Mouse (Mus musculus) MEL (cell line): ENCODE data around the gene Cpeb2. TPM values are rescaled to one million over a fixed set of nuclear protein-coding genes. Genes with fewer than 3 reads are reported as not detected.

ENCODE experiments used
- DNase-seq: peaks from one replicate; pipeline ENCODE4 v3.0.0; 2011; ENCODE audit warnings: low read depth, low spot score
- H3K27ac ChIP-seq: 2 replicates; pipeline ENCODE4 v1.5.1; 2012; ENCODE audit warnings: low read depth, mild to moderate bottlenecking, control low read depth, low read length, moderate library complexity; ENCODE audit not compliant: control insufficient read depth
- H3K27me3 ChIP-seq, 2 experiments: fragments of 150-350 bp in 1 of 2; sonication (generic) in 1 of 2; 2 replicates each; pipeline ENCODE4 v1.6.1; 2012; ENCODE audit warnings: low read length in 2 of 2, mild to moderate bottlenecking in 2 of 2, improper control_type of control experiment in 1 of 2, moderate library complexity in 1 of 2; ENCODE audit not compliant: insufficient read depth in 2 of 2, control insufficient read depth in 1 of 2
- H3K36me3 ChIP-seq, 2 experiments: 2 replicates each; pipeline ENCODE4 v1.6.1; 2012 to 2014; ENCODE audit warnings: low read length in 2 of 2, improper control_type of control experiment in 1 of 2, inconsistent platforms in 1 of 2, mild to moderate bottlenecking in 1 of 2; ENCODE audit not compliant: insufficient read depth in 2 of 2, control insufficient read depth in 1 of 2
- H3K4me1 ChIP-seq, 2 experiments: fragments of 150-350 bp in 1 of 2; sonication (generic) in 1 of 2; 2 replicates each; pipeline ENCODE4 v1.6.1; 2012; ENCODE audit warnings: low read length in 2 of 2, improper control_type of control experiment in 1 of 2, mild to moderate bottlenecking in 1 of 2; ENCODE audit not compliant: insufficient read depth in 2 of 2, control insufficient read depth in 1 of 2
- H3K4me3 ChIP-seq, 2 experiments: fragments of 150-350 bp in 1 of 2; sonication (generic) in 1 of 2; 2 replicates each; pipeline ENCODE4 v1.5.1; 2012; ENCODE audit warnings: low read depth in 2 of 2, low read length in 2 of 2, mild to moderate bottlenecking in 2 of 2, moderate library complexity in 2 of 2, control low read depth in 1 of 2, improper control_type of control experiment in 1 of 2; ENCODE audit not compliant: control insufficient read depth in 1 of 2, insufficient read depth in 1 of 2
- H3K79me2 ChIP-seq: 2 replicates; pipeline ENCODE4 v1.6.1; 2012; ENCODE audit warnings: mild to moderate bottlenecking, low read length, moderate library complexity; ENCODE audit not compliant: control insufficient read depth, poor library complexity, insufficient read depth
- H3K9ac ChIP-seq: 2 replicates; pipeline ENCODE4 v1.6.1; 2012; ENCODE audit warnings: low read depth, mild to moderate bottlenecking, control low read depth, low read length, moderate library complexity; ENCODE audit not compliant: control insufficient read depth, poor library complexity, severe bottlenecking
- H3K9me3 ChIP-seq: fragments of 150-350 bp; sonication (generic); replicated peaks from 2 replicates; pipeline ENCODE4 v1.6.1; 2012; ENCODE audit warnings: mild to moderate bottlenecking, low read length, improper control_type of control experiment, moderate library complexity; ENCODE audit not compliant: insufficient read depth
- BHLHE40 ChIP-seq: IDR thresholded peaks from 2 replicates; pipeline ENCODE4 v1.6.1; 2012; ENCODE audit warnings: low read depth, mild to moderate bottlenecking, inconsistent platforms, low read length, improper control_type of control experiment, borderline replicate concordance
- CHD2 ChIP-seq: IDR thresholded peaks from 2 replicates; pipeline ENCODE4 v1.6.1; 2011; ENCODE audit warnings: low read length, improper control_type of control experiment
- CTCF ChIP-seq, 3 experiments: IDR thresholded peaks in 2 of 3; conservative IDR thresholded peaks in 1 of 3; 2 replicates each; pipeline ENCODE4 v1.5.1; 2011 to 2012; ENCODE audit warnings: low read length in 3 of 3, low read depth in 2 of 3, mild to moderate bottlenecking in 2 of 3, improper control_type of control experiment in 1 of 3, inconsistent platforms in 1 of 3, mixed read lengths in 1 of 3, moderate library complexity in 1 of 3; ENCODE audit not compliant: control insufficient read depth in 1 of 3, insufficient read depth in 1 of 3, poor library complexity in 1 of 3, severe bottlenecking in 1 of 3
- E2F4 ChIP-seq: IDR thresholded peaks from 2 replicates; pipeline ENCODE4 v1.6.1; 2011; ENCODE audit warnings: low read depth, low read length, improper control_type of control experiment, borderline replicate concordance
- EP300 ChIP-seq, 2 experiments: IDR thresholded peaks; 2 replicates each; pipeline ENCODE4 v1.6.1; 2011; ENCODE audit warnings: improper control_type of control experiment in 2 of 2, low read length in 2 of 2, low read depth in 1 of 2, mild to moderate bottlenecking in 1 of 2
- ETS1 ChIP-seq: IDR thresholded peaks from 2 replicates; pipeline ENCODE4 v1.6.1; 2012; ENCODE audit warnings: low read depth, mild to moderate bottlenecking, inconsistent platforms, low read length, improper control_type of control experiment, moderate library complexity
- GABPA ChIP-seq: IDR thresholded peaks from 2 replicates; pipeline ENCODE4 v1.6.1; 2012; ENCODE audit warnings: low read depth, mild to moderate bottlenecking, inconsistent platforms, low read length, improper control_type of control experiment, moderate library complexity
- GATA1 ChIP-seq: IDR thresholded peaks from 2 replicates; pipeline ENCODE4 v1.6.1; 2011; ENCODE audit warnings: low read depth, low read length, improper control_type of control experiment
- JUND ChIP-seq: IDR thresholded peaks from 2 replicates; pipeline ENCODE4 v1.6.1; 2011; ENCODE audit warnings: low read depth, mild to moderate bottlenecking, improper control_type of control experiment, low read length
- MEF2A ChIP-seq: IDR thresholded peaks from 2 replicates; pipeline ENCODE4 v1.6.1; 2014; ENCODE audit warnings: low read depth, mild to moderate bottlenecking, inconsistent platforms, low read length, improper control_type of control experiment; ENCODE audit not compliant: poor library complexity, insufficient replicate concordance, severe bottlenecking; ENCODE audit errors: extremely low read depth
- MYC ChIP-seq: IDR thresholded peaks from 2 replicates; pipeline ENCODE4 v1.6.1; 2011; ENCODE audit warnings: low read depth, mild to moderate bottlenecking, low read length, improper control_type of control experiment, moderate library complexity
- NRF1 ChIP-seq: IDR thresholded peaks from 2 replicates; pipeline ENCODE4 v1.6.1; 2014; ENCODE audit warnings: low read depth, mild to moderate bottlenecking, inconsistent platforms, low read length, improper control_type of control experiment, moderate library complexity; ENCODE audit not compliant: poor library complexity, insufficient read depth, severe bottlenecking
- SIN3A ChIP-seq: IDR thresholded peaks from 2 replicates; pipeline ENCODE4 v1.6.1; 2012; ENCODE audit warnings: low read length, improper control_type of control experiment, inconsistent platforms
- SMC3 ChIP-seq: IDR thresholded peaks from 2 replicates; pipeline ENCODE4 v1.6.1; 2011; ENCODE audit warnings: low read depth, low read length, improper control_type of control experiment
- TAL1 ChIP-seq: IDR thresholded peaks from 2 replicates; pipeline ENCODE4 v1.6.1; 2012; ENCODE audit warnings: mild to moderate bottlenecking, inconsistent platforms, low read length, moderate library complexity, mixed read lengths
- TBP ChIP-seq: IDR thresholded peaks from 2 replicates; pipeline ENCODE4 v1.8.0; 2011; ENCODE audit warnings: low read depth, low read length, improper control_type of control experiment
- TCF12 ChIP-seq: IDR thresholded peaks from 2 replicates; pipeline ENCODE4 v1.6.1; 2014; ENCODE audit warnings: low read depth, mild to moderate bottlenecking, inconsistent platforms, low read length, improper control_type of control experiment, moderate library complexity
- UBTF ChIP-seq: IDR thresholded peaks from 2 replicates; pipeline ENCODE4 v1.6.1; 2012; ENCODE audit warnings: low read depth, mild to moderate bottlenecking, inconsistent platforms, low read length, improper control_type of control experiment, moderate library complexity, borderline replicate concordance; ENCODE audit not compliant: insufficient read depth
- USF2 ChIP-seq, 2 experiments: IDR thresholded peaks; 2 replicates each; pipeline ENCODE4 v1.6.1; 2011 to 2012; ENCODE audit warnings: improper control_type of control experiment in 2 of 2, low read length in 2 of 2, borderline replicate concordance in 1 of 2, inconsistent platforms in 1 of 2, low read depth in 1 of 2, mild to moderate bottlenecking in 1 of 2; ENCODE audit not compliant: insufficient read depth in 1 of 2
- ZC3H11A ChIP-seq: IDR thresholded peaks from 2 replicates; pipeline ENCODE4 v1.6.1; 2012; ENCODE audit warnings: low read depth, mild to moderate bottlenecking, inconsistent platforms, low read length, improper control_type of control experiment
- ZKSCAN1 ChIP-seq: IDR thresholded peaks from 2 replicates; pipeline ENCODE4 v1.6.1; 2012; ENCODE audit warnings: low read depth, mild to moderate bottlenecking, inconsistent platforms, low read length, improper control_type of control experiment, moderate library complexity
- ZMIZ1 ChIP-seq: IDR thresholded peaks from 2 replicates; pipeline ENCODE4 v1.6.1; 2012; ENCODE audit warnings: low read depth, mild to moderate bottlenecking, inconsistent platforms, low read length, improper control_type of control experiment, moderate library complexity
- ZNF384 ChIP-seq: IDR thresholded peaks from 2 replicates; pipeline ENCODE4 v1.6.1; 2012; ENCODE audit warnings: low read depth, mild to moderate bottlenecking, inconsistent platforms, low read length, improper control_type of control experiment
- polyA plus RNA-seq, 2 experiments: library from polyadenylated mRNA; stranded (reverse) in 1 of 2; unstranded in 1 of 2; fragments of >175 nt in 1 of 2; fragments of >200 nt in 1 of 2; gene quantifications; 2 replicates each; pipeline versions ENCODE4 v1.2.1 to v1.2.4; 2012; ENCODE audit warnings: low replicate concordance in 2 of 2, low read depth in 1 of 2; ENCODE audit not compliant: insufficient read length in 2 of 2, insufficient read depth in 1 of 2, missing spikeins in 1 of 2
- total RNA-seq: library from RNA; depleted of rRNA; stranded (reverse); fragments of 300-350 nt; gene quantifications from 2 replicates; pipeline ENCODE4 v1.2.3, GENCODE M21; 2012

Cpeb2 gene
- total and polyA plus RNA-seq, 3 experiments: 0.69 to 2.0 TPM; not detected in 1

DNA sequence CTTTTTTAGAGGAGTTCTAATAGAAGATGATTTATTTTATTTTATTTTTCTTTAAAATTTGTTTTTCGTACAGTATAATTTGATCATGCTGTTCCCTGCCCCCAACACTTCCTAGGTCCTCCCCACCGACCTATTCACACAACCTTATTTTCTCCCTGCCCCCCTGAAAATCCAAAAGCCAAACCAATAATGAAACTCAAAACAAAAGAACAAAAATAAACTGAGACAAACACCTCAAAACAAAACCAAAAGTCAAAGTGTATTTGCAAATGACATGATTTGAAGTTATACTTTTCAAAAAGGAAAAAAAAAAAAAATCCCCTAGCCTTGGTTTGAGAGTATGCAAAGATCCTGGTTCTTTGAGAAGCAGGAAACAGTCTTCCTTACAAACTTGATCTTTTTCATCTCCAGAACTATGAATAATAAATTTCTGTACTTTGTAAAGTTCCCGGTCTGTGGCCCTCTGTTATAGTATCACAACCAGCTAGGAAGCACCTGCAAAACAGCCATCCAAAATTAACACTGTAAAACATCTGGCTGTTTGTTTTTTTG, 91.4 kb downstream of the Cpeb2 start:
- H3K4me3 ChIP-seq: no peak overlapping the region
- H3K36me3 ChIP-seq: peaks cover 0 to 3% of the 10 kb centered on the region in 2 experiments; a peak in 1 of 4 replicates
- no peaks in the 10 kb centered on the region for H3K9me3 ChIP-seq

GRCm38 (mm10) chr5:43325561-43325960, 92.6 kb downstream of the Cpeb2 start:
- H3K4me1 ChIP-seq: peaks cover 4 to 8% of the 10 kb centered on the region in 2 experiments; a peak in 3 of 4 replicates
- H3K27me3 ChIP-seq: no peaks in the 10 kb centered on the region
- H3K79me2 ChIP-seq: no peaks in the 10 kb centered on the region
- no peaks in the 10 kb centered on the region for H3K9me3 ChIP-seq
- no peak overlapping the region for H3K27ac ChIP-seq
- no peak for TF ChIP-seq TCF12
- H3K36me3 ChIP-seq: peaks cover 0 to 3% of the 10 kb centered on the region in 2 experiments; a peak in 1 of 4 replicates
- DNase-seq: no peak
- H3K9ac ChIP-seq: no peak overlapping the region
- no peak overlapping the region for H3K4me3 ChIP-seq

More for the DNA sequence above, 91.4 kb downstream of the Cpeb2 start:
- H3K9ac ChIP-seq: no peak overlapping the region
- no peaks in the 10 kb centered on the region for H3K27me3 ChIP-seq
- no peak for DNase-seq
- H3K79me2 ChIP-seq: no peaks in the 10 kb centered on the region
- H3K4me1 ChIP-seq: peaks cover 4 to 8% of the 10 kb centered on the region in 2 experiments; a peak in 3 of 4 replicates
- H3K27ac ChIP-seq: no peak overlapping the region
- no peak for TF ChIP-seq UBTF
- no peak for TF ChIP-seq E2F4
- TF ChIP-seq TBP: no peak
- no peak for TF ChIP-seq MYC
- no peak for TF ChIP-seq TAL1
- no peak for TF ChIP-seq TCF12
- no peak for TF ChIP-seq EP300 (IDR thresholded peaks at IDR 0.05; ENCODE audit: low read depth in 1 of 2, low read length in 2 of 2)
- TF ChIP-seq USF2 (IDR thresholded peaks at IDR 0.05; ENCODE audit: borderline replicate concordance in 1 of 2, insufficient read depth in 1 of 2, low read depth in 1 of 2, low read length in 2 of 2): no peak
- no peak for TF ChIP-seq SMC3
- TF ChIP-seq JUND: no peak
- no peak for TF ChIP-seq GATA1
- TF ChIP-seq, all 39 proteins: peak for 0

GRCm38 (mm10) chr5:43328579-43328978, 95.6 kb downstream of the Cpeb2 start:
- Histone ChIP-seq H3K9ac (no peak overlapping the region), H3K4me3 (no peak overlapping the region), H3K4me1 (peaks cover 4 to 8% of the 10 kb centered on the region in 2 experiments; a peak in 3 of 4 replicates), H3K27me3 (no peaks in the 10 kb centered on the region), H3K9me3 (no peaks in the 10 kb centered on the region), H3K27ac (no peak overlapping the region), H3K79me2 (no peaks in the 10 kb centered on the region), H3K36me3 (peaks cover 0 to 3% of the 10 kb centered on the region in 2 experiments; a peak in 1 of 4 replicates)
- TF ChIP-seq E2F4: no peak
- TF ChIP-seq NRF1: no peak
- no peak for TF ChIP-seq ZKSCAN1
- TF ChIP-seq ETS1: no peak
- TF ChIP-seq CTCF (IDR thresholded peaks at IDR 0.05 in 2 of 3, conservative IDR thresholded peaks at IDR 0.05 in 1 of 3; ENCODE audit: control insufficient read depth in 1 of 3, insufficient read depth in 1 of 3, low read depth in 2 of 3, low read length in 3 of 3, poor library complexity in 1 of 3, severe bottlenecking in 1 of 3): no peak
- TF ChIP-seq GABPA: no peak
- no peak for TF ChIP-seq SIN3A
- TF ChIP-seq CHD2: no peak
- no peak for TF ChIP-seq BHLHE40
- no peak for TF ChIP-seq USF2 (IDR thresholded peaks at IDR 0.05; ENCODE audit: borderline replicate concordance in 1 of 2, insufficient read depth in 1 of 2, low read depth in 1 of 2, low read length in 2 of 2)
- TF ChIP-seq MEF2A: no peak
- TF ChIP-seq ZMIZ1: no peak
- no peak for TF ChIP-seq ZC3H11A
- no peak for TF ChIP-seq ZNF384
- DNase-seq: no peak
